19 mouse cellular contexts compared by ENCODE assay signal in the genomic region with DNA sequence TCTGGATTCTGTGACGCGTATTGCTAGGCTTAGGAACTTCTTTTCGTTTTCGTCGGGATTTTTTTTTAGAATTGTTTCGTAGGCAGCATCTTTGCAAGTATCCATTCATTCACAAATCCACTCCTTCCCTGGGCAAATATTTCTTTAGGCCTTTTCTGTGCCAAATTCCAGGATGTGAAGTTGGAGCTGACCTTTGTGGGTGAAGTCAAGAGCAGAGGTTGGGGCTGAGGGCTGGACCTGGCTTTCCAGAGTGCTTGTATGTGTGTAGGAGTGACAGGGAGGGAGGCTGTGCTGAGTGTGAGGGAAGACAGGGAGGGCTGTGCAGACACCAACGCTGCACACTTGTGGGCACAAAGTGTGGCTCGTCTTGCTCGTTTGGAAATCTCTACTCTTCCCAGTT. TPM values are rescaled to one million over a fixed set of nuclear protein-coding genes. Genes with fewer than 3 reads are reported as not detected.
DNase-seq lines count a peak whose midpoint lies in the region; ATAC-seq and TF ChIP-seq lines count a peak whose summit lies in the region.
"Had no signal": no experiment of that assay in that cellular context is flagged by ENCODE, and none has a peak within 500 bp of the region (broad histone marks: within the 10 kb centered on the region; RNA-seq: fewer than 3 reads in every experiment).

No protein-coding gene starts in this region.

- no peak for ATAC-seq in forebrain, embryonic 13.5 days
- no peak for ATAC-seq in forebrain, embryonic 11.5 days (replicated peaks; ENCODE audit: low FRiP score)
- no peak for ATAC-seq in midbrain, embryonic 11.5 days (ENCODE audit: low FRiP score)
- no peak for ATAC-seq in midbrain, postnatal 0 days (ENCODE audit: low FRiP score)
- ATAC-seq in liver, embryonic 14.5 days (ENCODE audit: insufficient read depth) = no peak
- ATAC-seq: midbrain, embryonic 15.5 days had no signal

- no peak for TF ChIP-seq CTCF in midbrain, postnatal 0 days (IDR thresholded peaks at IDR 0.05)
- TF ChIP-seq CTCF in liver, embryonic 14.5 days (IDR thresholded peaks at IDR 0.05; ENCODE audit: low read depth) = 0 out of 2 replicates have a peak, but pooled peaks have one; percentile 1

- peaks cover 27% of the 10 kb centered on the region for H3K4me1 ChIP-seq in forebrain, embryonic 13.5 days
- peaks cover 11% of the 10 kb centered on the region for H3K4me1 ChIP-seq in forebrain, embryonic 11.5 days (replicated peaks; ENCODE audit: control insufficient read depth, insufficient read depth, low read length)
- peaks cover 15% of the 10 kb centered on the region for H3K4me1 ChIP-seq in midbrain, embryonic 11.5 days (ENCODE audit: control insufficient read depth, insufficient read depth, low read length)
- peaks cover 7% of the 10 kb centered on the region; the same call in 1 of the 2 replicates for H3K4me1 ChIP-seq in midbrain, postnatal 0 days (ENCODE audit: insufficient read depth, low read length)
- H3K4me1 ChIP-seq in liver, embryonic 14.5 days (replicated peaks; ENCODE audit: control insufficient read depth in 2 of 2, insufficient read depth in 2 of 2, low read length in 1 of 2) = peaks cover 14 to 39% of the 10 kb centered on the region in 2 experiments

- WGBS in forebrain, embryonic 13.5 days = 85% methylated on average over 9 of the region's 9 CpGs
- WGBS in forebrain, embryonic 11.5 days = 91% methylated on average over 9 of the region's 9 CpGs
- WGBS in midbrain, embryonic 11.5 days = 84% methylated on average over 9 of the region's 9 CpGs
- 89% methylated on average over 9 of the region's 9 CpGs for WGBS in midbrain, postnatal 0 days
- WGBS in liver, embryonic 14.5 days (ENCODE audit: insufficient replicate concordance) = 81% methylated on average over 9 of the region's 9 CpGs

- H3K36me3 ChIP-seq in forebrain, embryonic 13.5 days (ENCODE audit: poor library complexity, severe bottlenecking) = no peaks in the 10 kb centered on the region
- no peaks in the 10 kb centered on the region for H3K36me3 ChIP-seq in forebrain, embryonic 11.5 days (ENCODE audit: control insufficient read depth, insufficient read depth, low read length)
- no peaks in the 10 kb centered on the region for H3K36me3 ChIP-seq in midbrain, embryonic 11.5 days (ENCODE audit: control insufficient read depth, insufficient read depth, low read length)
- H3K36me3 ChIP-seq in midbrain, postnatal 0 days (ENCODE audit: insufficient read depth, low read length) = no peaks in the 10 kb centered on the region
- peaks cover 16% of the 10 kb centered on the region for H3K36me3 ChIP-seq in liver, embryonic 14.5 days (replicated peaks; ENCODE audit: control insufficient read depth, insufficient read depth, low read depth)
- H3K36me3 ChIP-seq: heart, embryonic 15.5 days; hindbrain, embryonic 13.5 days; midbrain, embryonic 15.5 days had no signal

- no peak overlapping the region for H3K27ac ChIP-seq in forebrain, embryonic 13.5 days
- H3K27ac ChIP-seq in forebrain, embryonic 11.5 days (ENCODE audit: low read depth, low read length) = no peak overlapping the region
- H3K27ac ChIP-seq in midbrain, embryonic 11.5 days (ENCODE audit: low read depth, low read length) = no peak overlapping the region
- H3K27ac ChIP-seq in midbrain, postnatal 0 days (ENCODE audit: low read depth, low read length) = no peak overlapping the region
- H3K27ac ChIP-seq in liver, embryonic 14.5 days = no peak overlapping the region
- H3K27ac ChIP-seq: heart, embryonic 15.5 days; hindbrain, embryonic 13.5 days; midbrain, embryonic 15.5 days had no signal

- H3K4me2 ChIP-seq in forebrain, embryonic 13.5 days = peak overlapping the region; percentile 97; the same call in 1 of the 2 replicates
- H3K4me2 ChIP-seq in forebrain, embryonic 11.5 days (ENCODE audit: low read depth, low read length, severe bottlenecking) = no peak overlapping the region
- H3K4me2 ChIP-seq in midbrain, embryonic 11.5 days = no peak overlapping the region
- no peak overlapping the region for H3K4me2 ChIP-seq in midbrain, postnatal 0 days (ENCODE audit: low read depth, low read length, poor library complexity, severe bottlenecking)
- peak overlapping the region; percentile 70 for H3K4me2 ChIP-seq in liver, embryonic 14.5 days (ENCODE audit: low read depth)
- H3K4me2 ChIP-seq: midbrain, embryonic 15.5 days had no signal

- H3K27me3 ChIP-seq in forebrain, embryonic 13.5 days = no peaks in the 10 kb centered on the region
- no peaks in the 10 kb centered on the region for H3K27me3 ChIP-seq in forebrain, embryonic 11.5 days (ENCODE audit: control insufficient read depth, insufficient read depth, low read length)
- H3K27me3 ChIP-seq in midbrain, embryonic 11.5 days (ENCODE audit: control insufficient read depth, insufficient read depth, low read length) = no peaks in the 10 kb centered on the region
- no peaks in the 10 kb centered on the region for H3K27me3 ChIP-seq in midbrain, postnatal 0 days (ENCODE audit: insufficient read depth, low read length)
- no peaks in the 10 kb centered on the region for H3K27me3 ChIP-seq in liver, embryonic 14.5 days (ENCODE audit: control insufficient read depth, insufficient read depth, low read length)
- H3K27me3 ChIP-seq: heart, embryonic 15.5 days had no signal

- H3K4me3 ChIP-seq in forebrain, embryonic 13.5 days = no peak overlapping the region
- H3K4me3 ChIP-seq in forebrain, embryonic 11.5 days (ENCODE audit: low read depth, low read length) = no peak overlapping the region
- H3K4me3 ChIP-seq in midbrain, embryonic 11.5 days (ENCODE audit: low read depth, low read length) = no peak overlapping the region
- H3K4me3 ChIP-seq in midbrain, postnatal 0 days (ENCODE audit: low read depth, low read length) = no peak overlapping the region
- peak overlapping the region; percentile 84 to 90; a peak in 3 of 4 replicates for H3K4me3 ChIP-seq in liver, embryonic 14.5 days (ENCODE audit: insufficient read depth in 1 of 2, low read depth in 2 of 2, low read length in 2 of 2)
- H3K4me3 ChIP-seq: hindbrain, embryonic 13.5 days; midbrain, embryonic 15.5 days had no signal

- no peak overlapping the region for H3K9ac ChIP-seq in forebrain, embryonic 13.5 days
- H3K9ac ChIP-seq in forebrain, embryonic 11.5 days (ENCODE audit: low read length) = no peak overlapping the region
- no peak overlapping the region for H3K9ac ChIP-seq in midbrain, embryonic 11.5 days (ENCODE audit: low read length)
- H3K9ac ChIP-seq in midbrain, postnatal 0 days (replicated peaks; ENCODE audit: low read length, poor library complexity, severe bottlenecking) = no peak overlapping the region
- H3K9ac ChIP-seq in liver, embryonic 14.5 days (replicated peaks) = no peak overlapping the region
- H3K9ac ChIP-seq: hindbrain, embryonic 13.5 days; midbrain, embryonic 15.5 days had no signal

- TF ChIP-seq EP300 in liver, embryonic 14.5 days (IDR thresholded peaks at IDR 0.05; ENCODE audit: low read depth) = no peak

- no peaks in the 10 kb centered on the region for H3K9me3 ChIP-seq in forebrain, embryonic 13.5 days (replicated peaks)
- no peaks in the 10 kb centered on the region for H3K9me3 ChIP-seq in forebrain, embryonic 11.5 days (ENCODE audit: control insufficient read depth, low read length)
- no peaks in the 10 kb centered on the region for H3K9me3 ChIP-seq in midbrain, embryonic 11.5 days (ENCODE audit: control insufficient read depth, low read length)
- no peaks in the 10 kb centered on the region for H3K9me3 ChIP-seq in midbrain, postnatal 0 days (ENCODE audit: low read length)
- no peaks in the 10 kb centered on the region for H3K9me3 ChIP-seq in liver, embryonic 14.5 days (ENCODE audit: control insufficient read depth, low read length)
- H3K9me3 ChIP-seq: heart, embryonic 15.5 days; hindbrain, embryonic 13.5 days; midbrain, embryonic 15.5 days had no signal

- DNase-seq in forebrain, embryonic 11.5 days (ENCODE audit: low spot score) = no peak
- peak; percentile 79 for DNase-seq in midbrain, embryonic 11.5 days (ENCODE audit: low spot score, missing footprints)
- no peak for DNase-seq in midbrain, postnatal 0 days (ENCODE audit: low spot score)
- DNase-seq in liver, embryonic 14.5 days (ENCODE audit: low read depth in 3 of 3, low spot score in 3 of 3) = no peak
- no peak for DNase-seq in cerebellum, postnatal 25 days
- no peak for DNase-seq in c-Kit-positive CD71-positive TER-119-positive erythroid progenitor cells, embryonic 14.5 days (ENCODE audit: low spot score)
- no peak for DNase-seq in adrenal gland, adult 18-20 months (ENCODE audit: low spot score in 2 of 2)
- DNase-seq: B cell, adult 2 months; cerebellum, adult 9-10 months; embryo, embryonic 11 days; kidney, adult 2 months had no signal

RNA-seq across cellular contexts. Expression of gene Mybl2, which starts 2.1 kb away (rescaled TPM):
- 24.8 and 27.0 TPM in 2 replicates for polyA plus RNA-seq in forebrain, embryonic 13.5 days (2015; fragmentation: Nextera tagmentation; extraction: Ambion mirVana)
- polyA plus RNA-seq in forebrain, embryonic 11.5 days (2014; fragmentation: Nextera tagmentation; extraction: Ambion mirVana) = 54.3 and 60.4 TPM in 2 replicates
- 25.7 and 29.8 TPM in 2 replicates for polyA plus RNA-seq in midbrain, embryonic 11.5 days (2014; fragmentation: Nextera tagmentation; extraction: Ambion mirVana)
- 1.4 and 2.2 TPM in 2 replicates for total RNA-seq in midbrain, postnatal 0 days (2014; rRNA removed)
- polyA plus RNA-seq in midbrain, postnatal 0 days (2015; fragmentation: Nextera tagmentation; extraction: Ambion mirVana) = 1.2 and 1.8 TPM in 2 replicates
- 28.7 and 33.7 TPM in 2 replicates for polyA plus RNA-seq in liver, embryonic 14.5 days (2012; rRNA removed)
- 30.8 and 33.5 TPM in 2 replicates for polyA plus RNA-seq in liver, embryonic 14.5 days (2014; fragmentation: Nextera tagmentation; extraction: Ambion mirVana)
- 1 to 10 TPM; 1.6 to 1.9 TPM for total RNA-seq in adrenal gland, adult 18-20 months (2021)

RNA-seq across cellular contexts. Expression of gene Gtsf1l, which starts 31.1 kb away (rescaled TPM):
- polyA plus RNA-seq in forebrain, embryonic 13.5 days (2015; fragmentation: Nextera tagmentation; extraction: Ambion mirVana) = not detected in 2 replicates
- polyA plus RNA-seq in forebrain, embryonic 11.5 days (2014; fragmentation: Nextera tagmentation; extraction: Ambion mirVana) = 0.35 TPM in 1 of 2 replicates, not detected in the other
- not detected in 2 replicates for polyA plus RNA-seq in midbrain, embryonic 11.5 days (2014; fragmentation: Nextera tagmentation; extraction: Ambion mirVana)
- not detected in 2 replicates for total RNA-seq in midbrain, postnatal 0 days (2014; rRNA removed)
- not detected in 2 replicates for polyA plus RNA-seq in midbrain, postnatal 0 days (2015; fragmentation: Nextera tagmentation; extraction: Ambion mirVana)
- not detected in 2 replicates for polyA plus RNA-seq in liver, embryonic 14.5 days (2012; rRNA removed)
- not detected in 2 replicates for polyA plus RNA-seq in liver, embryonic 14.5 days (2014; fragmentation: Nextera tagmentation; extraction: Ambion mirVana)
- not detected for total RNA-seq in adrenal gland, adult 18-20 months (2021)
- polyA plus RNA-seq: brain, embryonic 14.5 days; heart, embryonic 15.5 days; hindbrain, embryonic 13.5 days; kidney, adult 2 months; large intestine, adult 2 months; limb, embryonic 14.5 days; midbrain, embryonic 15.5 days; small intestine, adult 2 months had no signal

RNA-seq across cellular contexts. Expression of gene Ift52, which starts 39.4 kb away (rescaled TPM):
- 44.8 and 48.9 TPM in 2 replicates for polyA plus RNA-seq in forebrain, embryonic 13.5 days (2015; fragmentation: Nextera tagmentation; extraction: Ambion mirVana)
- 52.7 and 58.7 TPM in 2 replicates for polyA plus RNA-seq in forebrain, embryonic 11.5 days (2014; fragmentation: Nextera tagmentation; extraction: Ambion mirVana)
- polyA plus RNA-seq in midbrain, embryonic 11.5 days (2014; fragmentation: Nextera tagmentation; extraction: Ambion mirVana) = 58.6 and 61.3 TPM in 2 replicates
- 21.0 and 31.2 TPM in 2 replicates for total RNA-seq in midbrain, postnatal 0 days (2014; rRNA removed)
- 29.8 and 32.3 TPM in 2 replicates for polyA plus RNA-seq in midbrain, postnatal 0 days (2015; fragmentation: Nextera tagmentation; extraction: Ambion mirVana)
- polyA plus RNA-seq in liver, embryonic 14.5 days (2012; rRNA removed) = 8.1 and 10.9 TPM in 2 replicates
- polyA plus RNA-seq in liver, embryonic 14.5 days (2014; fragmentation: Nextera tagmentation; extraction: Ambion mirVana) = 15.6 and 16.3 TPM in 2 replicates
- total RNA-seq in adrenal gland, adult 18-20 months (2021) = 10 to 100 TPM; 39.5 to 61.6 TPM

Comparison
In these comparisons a context has a peak if more than half of its experiments do, and no peak if none do; other contexts are left out.
1. H3K4me2 ChIP-seq: peak in forebrain, embryonic 13.5 days (single experiment) and liver, embryonic 14.5 days (single experiment); none in forebrain, embryonic 11.5 days (single experiment), midbrain, embryonic 11.5 days (single experiment) and midbrain, postnatal 0 days (single experiment).
2. H3K4me3 ChIP-seq: peak in liver, embryonic 14.5 days (2 of 2); none in forebrain, embryonic 13.5 days (single experiment), forebrain, embryonic 11.5 days (single experiment), midbrain, embryonic 11.5 days (single experiment) and midbrain, postnatal 0 days (single experiment).